8 mouse cellular contexts compared by ENCODE assay signal in the genomic region with DNA sequence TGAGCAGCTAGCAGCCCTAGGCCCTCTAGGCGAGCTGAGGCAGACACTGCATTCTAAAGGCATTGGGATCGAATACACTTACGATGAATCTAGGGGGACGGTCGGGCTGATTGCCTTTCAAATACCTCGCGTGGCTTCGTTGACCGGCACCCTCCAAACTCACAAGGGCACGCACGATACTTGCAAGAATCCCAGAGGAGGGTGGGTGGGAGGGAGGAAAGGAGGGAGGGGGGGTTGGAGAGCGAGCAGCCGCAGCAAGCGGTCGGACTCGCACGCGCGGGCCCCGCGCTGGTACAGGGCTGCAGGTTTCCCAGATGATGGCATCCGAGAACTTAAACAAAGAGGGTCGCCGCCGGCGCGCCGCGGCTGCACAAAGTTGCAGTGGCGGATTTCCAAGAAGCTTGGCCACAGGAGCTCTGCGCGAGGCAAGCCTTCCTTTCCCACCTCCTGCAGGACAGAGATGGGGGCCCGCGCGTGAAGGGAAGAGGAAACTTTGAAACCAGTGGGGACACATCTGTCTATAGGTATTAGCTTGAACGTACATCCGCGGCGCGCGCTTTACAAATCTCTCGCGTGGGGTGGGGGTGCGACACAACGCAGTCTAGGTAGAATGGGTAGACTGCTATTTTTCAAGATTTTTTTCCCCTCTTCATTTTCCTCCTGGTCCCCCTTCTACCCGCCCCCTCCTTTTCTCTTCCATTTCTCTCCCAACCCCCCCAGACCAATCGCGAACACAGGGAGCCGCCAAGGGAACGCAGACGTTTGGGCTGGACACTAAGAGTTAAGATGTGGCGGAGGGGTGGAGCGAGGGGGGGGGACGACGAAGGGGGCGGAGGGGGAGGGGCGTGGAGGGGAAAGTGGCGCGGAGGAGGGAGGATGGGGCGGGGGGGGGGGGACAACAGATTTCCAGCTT. TPM values are rescaled to one million over a fixed set of nuclear protein-coding genes. Genes with fewer than 3 reads are reported as not detected.
DNase-seq lines count a peak whose midpoint lies in the region; ATAC-seq and TF ChIP-seq lines count a peak whose summit lies in the region.
"Had no signal": no experiment of that assay in that cellular context is flagged by ENCODE, and none has a peak within 500 bp of the region (broad histone marks: within the 10 kb centered on the region; RNA-seq: fewer than 3 reads in every experiment).

No protein-coding gene starts in this region.

- no peaks in the 10 kb centered on the region for H3K9me3 ChIP-seq in liver, embryonic 11.5 days (ENCODE audit: control insufficient read depth, low read length)
- no peaks in the 10 kb centered on the region for H3K9me3 ChIP-seq in embryonic facial prominence, embryonic 13.5 days
- H3K9me3 ChIP-seq in liver, postnatal 0 days (ENCODE audit: low read length) = no peaks in the 10 kb centered on the region

- peak; percentile 30 for ATAC-seq in liver, embryonic 11.5 days (replicated peaks; ENCODE audit: low FRiP score)
- peak; percentile 22 for ATAC-seq in embryonic facial prominence, embryonic 13.5 days (ENCODE audit: insufficient number of reproducible peaks, insufficient read depth, low FRiP score, low TSS enrichment, low read depth)
- no peak for ATAC-seq in liver, postnatal 0 days

- no peak for TF ChIP-seq CTCF in liver, postnatal 0 days (IDR thresholded peaks at IDR 0.05; ENCODE audit: low read depth)

- H3K4me1 ChIP-seq in liver, embryonic 11.5 days (replicated peaks; ENCODE audit: control insufficient read depth, insufficient read depth, low read length) = peaks cover 2% of the 10 kb centered on the region
- peaks cover 22% of the 10 kb centered on the region for H3K4me1 ChIP-seq in embryonic facial prominence, embryonic 13.5 days
- 0 out of 2 replicates have a peak, but pooled peaks cover 2% of the 10 kb centered on the region for H3K4me1 ChIP-seq in liver, postnatal 0 days (ENCODE audit: insufficient read depth)

- no peak for DNase-seq in liver, embryonic 11.5 days (ENCODE audit: low spot score)
- no peak for DNase-seq in liver
- DNase-seq in kidney, adult 11 months = peak; percentile 54
- DNase-seq in liver, postnatal 0 days = no peak
- no peak for DNase-seq in thymus, postnatal 10 days (ENCODE audit: low spot score in 2 of 2)
- DNase-seq in gastrocnemius, adult 8-10 months (ENCODE audit: low spot score in 2 of 2) = no peak

- no peaks in the 10 kb centered on the region for H3K36me3 ChIP-seq in liver, embryonic 11.5 days (ENCODE audit: control insufficient read depth, insufficient read depth, low read length)
- H3K36me3 ChIP-seq in embryonic facial prominence, embryonic 13.5 days = no peaks in the 10 kb centered on the region
- H3K36me3 ChIP-seq in liver, postnatal 0 days (replicated peaks; ENCODE audit: insufficient read depth, low read length) = no peaks in the 10 kb centered on the region

- 1% methylated on average over 59 of the region's 60 CpGs for WGBS in liver, embryonic 11.5 days
- WGBS in embryonic facial prominence, embryonic 13.5 days = under 1% methylated on average over 55 of the region's 60 CpGs
- WGBS in liver, postnatal 0 days (ENCODE audit: insufficient replicate concordance) = 1% methylated on average over 50 of the region's 60 CpGs

- H3K4me2 ChIP-seq in liver, embryonic 11.5 days = peak overlapping the region; percentile 67
- H3K4me2 ChIP-seq in embryonic facial prominence, embryonic 13.5 days = peak overlapping the region; percentile 73
- H3K4me2 ChIP-seq in liver, postnatal 0 days (ENCODE audit: low read depth, low read length) = peak overlapping the region; percentile 63

- H3K4me3 ChIP-seq in liver, embryonic 11.5 days (ENCODE audit: low read depth, low read length) = peak overlapping the region; percentile 40
- peak overlapping the region; percentile 65 for H3K4me3 ChIP-seq in embryonic facial prominence, embryonic 13.5 days
- peak overlapping the region; percentile 34 for H3K4me3 ChIP-seq in liver, postnatal 0 days (ENCODE audit: low read depth, low read length)

- H3K27me3 ChIP-seq in liver, embryonic 11.5 days (replicated peaks; ENCODE audit: control insufficient read depth, insufficient read depth, low read length) = peaks cover 97% of the 10 kb centered on the region
- peaks cover 83% of the 10 kb centered on the region for H3K27me3 ChIP-seq in embryonic facial prominence, embryonic 13.5 days
- peaks cover 91% of the 10 kb centered on the region for H3K27me3 ChIP-seq in liver, postnatal 0 days (ENCODE audit: insufficient read depth, low read length)

- TF ChIP-seq EP300 in liver, postnatal 0 days (IDR thresholded peaks at IDR 0.05; ENCODE audit: low read depth) = no peak

- no peak overlapping the region for H3K27ac ChIP-seq in liver, embryonic 11.5 days (ENCODE audit: low read depth, low read length)
- peak overlapping the region; percentile 87 for H3K27ac ChIP-seq in embryonic facial prominence, embryonic 13.5 days
- no peak overlapping the region for H3K27ac ChIP-seq in liver, postnatal 0 days (ENCODE audit: low read depth)

- no peak overlapping the region for H3K9ac ChIP-seq in liver, embryonic 11.5 days (ENCODE audit: low read depth, low read length)
- peak overlapping the region; percentile 74 for H3K9ac ChIP-seq in embryonic facial prominence, embryonic 13.5 days
- no peak overlapping the region for H3K9ac ChIP-seq in liver, postnatal 0 days (replicated peaks)

RNA-seq across cellular contexts. Expression of gene Pou3f3, which starts 0.6 kb away (rescaled TPM):
- 0.08 and 0.11 TPM in 2 replicates for polyA plus RNA-seq in liver, embryonic 11.5 days (2014; fragmentation: Nextera tagmentation; extraction: Ambion mirVana)
- polyA plus RNA-seq in embryonic facial prominence, embryonic 13.5 days (2015; fragmentation: Nextera tagmentation; extraction: Ambion mirVana) = 11.4 and 13.4 TPM in 2 replicates
- polyA plus RNA-seq in liver, postnatal 0 days (2015; fragmentation: Nextera tagmentation; extraction: Ambion mirVana) = not detected in 2 replicates
- under 1 TPM in 1 of 4 experiments, not detected in 3; 0.04 TPM for total RNA-seq in gastrocnemius, adult 8-10 months (2022)
- total RNA-seq: liver, adult 2 months had no signal
- polyA plus RNA-seq: liver, adult 2 months had no signal

Comparison
In these comparisons a context has a peak if more than half of its experiments do, and no peak if none do; other contexts are left out.
1. RNA of gene Pou3f3, which starts 0.6 kb away (polyA plus RNA-seq): 11.4 to 13.4 TPM in embryonic facial prominence, embryonic 13.5 days; 0.08 to 0.11 TPM in liver, embryonic 11.5 days and not detected in liver, postnatal 0 days; every median in the first group is over 10 times any median in the second.
2. Peak in every context shown above with its lines, with median percentiles within 50 percentile points of each other: H3K4me2 ChIP-seq and H3K4me3 ChIP-seq.